Mouse (Mus musculus) olfactory bulb, adult 2 months (tissue): ENCODE results near the gene Kif17. TPM values are rescaled to one million over a fixed set of nuclear protein-coding genes. Genes with fewer than 3 reads are reported as not detected.
"Not testable (repeated sequence)": the region's sequence is repeated elsewhere in the genome, so short reads cannot be mapped to it uniquely, and the experiment has no call there.

Source experiments
- H3K27ac ChIP-seq: fragments of 200-500 bp; 2 replicates; pipeline ENCODE4 v1.5.1; 2012; ENCODE audit warnings: low read depth, low read length; ENCODE audit not compliant: insufficient read depth
- H3K4me1 ChIP-seq: fragments of 200-500 bp; 2 replicates; pipeline ENCODE4 v1.6.1; 2012; ENCODE audit warnings: low read length; ENCODE audit not compliant: control insufficient read depth, insufficient read depth
- H3K4me3 ChIP-seq: fragments of 200-500 bp; 2 replicates; pipeline ENCODE4 v1.5.1; 2012; ENCODE audit warnings: mild to moderate bottlenecking, low read depth, low read length, moderate library complexity; ENCODE audit not compliant: insufficient read depth
- CTCF ChIP-seq: fragments of 200-500 bp; IDR thresholded peaks from 2 replicates; pipeline ENCODE4 v1.5.1; 2012; ENCODE audit warnings: low read depth, mild to moderate bottlenecking, low read length, moderate library complexity; ENCODE audit not compliant: insufficient read depth
- POLR2A ChIP-seq: fragments of 200-500 bp; IDR thresholded peaks from 2 replicates; pipeline ENCODE4 v1.6.1; 2012; ENCODE audit warnings: mild to moderate bottlenecking, low read depth, low read length, moderate library complexity; ENCODE audit not compliant: insufficient read depth
- WGBS: fragments of 180-500 bp; shearing (Covaris S2); methylation state at CpG from one replicate; pipeline ENCODE4 v1.1.7; 2018; 5-methylcytosine and 5-hydroxymethylcytosine counted together
- polyA plus RNA-seq: library from polyadenylated mRNA; stranded (reverse); fragments of >200 nt; gene quantifications from 2 replicates; pipeline ENCODE4 v1.2.4, GENCODE M21; 2012; ENCODE audit warnings: low replicate concordance; ENCODE audit not compliant: missing spikeins, insufficient read depth, insufficient read length

The Kif17 gene
- polyA plus RNA-seq, 1 experiment, result not detected

DNA sequence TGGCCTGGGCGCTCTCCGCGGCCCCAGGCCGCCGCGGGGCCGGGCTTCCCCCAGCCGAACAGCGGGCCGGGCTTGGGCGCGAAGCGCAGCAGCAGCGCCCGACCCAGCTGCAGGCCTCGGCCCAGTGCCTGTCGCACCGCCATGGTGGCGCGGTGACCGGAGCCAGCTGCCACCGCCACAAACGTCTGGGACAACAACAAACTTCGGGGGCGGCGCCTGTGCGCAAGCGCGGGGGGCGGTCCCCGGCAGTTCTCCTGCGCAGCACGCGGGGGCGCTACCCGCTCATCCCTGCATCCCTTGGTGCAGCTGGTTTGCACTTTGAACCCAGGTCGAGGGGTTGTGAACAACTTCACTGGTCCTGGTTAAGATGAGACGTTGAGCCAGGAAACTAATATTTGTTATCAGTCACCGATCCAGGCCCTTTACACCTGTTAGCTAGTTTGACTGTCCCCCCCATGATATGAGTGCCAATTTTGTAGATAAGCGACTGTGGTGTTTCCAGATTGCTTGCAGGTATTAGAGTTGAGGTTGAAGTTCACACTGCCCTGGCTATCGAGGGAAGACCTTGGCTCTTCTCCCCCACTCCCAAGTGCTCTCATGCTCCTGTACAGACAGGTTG lies 76.0 kb downstream of the Kif17 start, which contains the start of gene Pink1:
Pink1 (minus strand) TSS at position 231 of the 619 bp plus-strand sequence.
- peak; percentile 89 for TF ChIP-seq CTCF
- TF ChIP-seq POLR2A, result peak; percentile 32
- peaks cover 17% of the 10 kb centered on the region for H3K4me1 ChIP-seq
- WGBS, result 3% methylated on average over 41 of the region's 41 CpGs
- H3K27ac ChIP-seq, result peak within 1 kb of the TSS; percentile 94
- peak within 1 kb of the TSS; percentile 97 for H3K4me3 ChIP-seq

DNA sequence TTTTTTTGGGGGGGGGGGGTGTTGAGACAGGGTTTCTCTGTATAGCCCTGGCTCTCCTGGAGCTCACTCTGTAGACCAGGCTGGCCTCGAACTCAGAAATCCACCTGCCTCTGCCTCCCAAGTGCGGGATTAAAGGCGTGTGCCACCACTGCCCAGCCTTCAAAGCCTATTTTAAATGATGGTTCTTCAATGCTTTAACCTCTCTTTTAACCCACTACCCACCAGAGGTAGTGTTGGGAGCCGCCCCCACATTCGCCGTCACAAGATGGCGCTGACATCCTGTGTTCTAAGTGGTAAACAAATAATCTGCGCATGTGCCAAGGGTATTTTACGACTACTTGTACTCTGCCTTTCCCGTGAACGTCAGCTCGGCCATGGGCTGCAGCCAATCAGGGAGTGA lies 76.9 kb downstream of the Kif17 start:
- H3K4me3 ChIP-seq, H3K27ac ChIP-seq: not testable (repeated sequence)
- 56% methylated on average over 9 of the region's 12 CpGs for WGBS
- H3K4me1 ChIP-seq, result peaks cover 12% of the 10 kb centered on the region

DNA sequence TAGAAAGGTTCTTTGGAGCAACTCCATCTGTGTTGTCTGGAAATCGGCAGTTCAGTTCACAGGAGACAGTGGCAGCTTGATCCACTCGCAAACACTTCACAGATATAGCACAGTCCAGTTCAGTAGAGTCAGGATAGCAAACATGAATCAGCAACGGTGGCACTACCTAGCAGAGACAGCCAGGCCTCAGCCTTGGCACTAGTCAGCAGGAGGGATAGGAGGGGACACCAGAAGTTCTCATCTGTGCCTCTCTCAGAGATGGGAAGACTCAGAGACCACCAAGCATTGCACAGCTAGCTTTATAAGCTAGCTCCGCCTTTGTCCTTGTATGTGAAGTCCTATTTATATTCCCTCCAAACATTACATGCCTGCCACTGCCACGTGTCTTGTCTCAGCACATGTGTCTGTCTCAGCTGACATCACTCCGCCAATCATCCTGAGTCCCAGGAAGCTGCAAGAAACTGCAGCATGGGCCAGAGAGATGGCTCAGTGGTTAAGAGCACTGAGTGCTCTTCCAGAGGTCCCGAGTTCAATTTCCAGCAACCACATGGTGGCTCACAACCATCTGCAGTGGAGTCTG lies 77.7 kb downstream of the Kif17 start:
- no peak for TF ChIP-seq CTCF
- TF ChIP-seq POLR2A, result no peak
- H3K4me3 ChIP-seq, result peak overlapping the region; percentile 26
- 67% methylated on average over 7 of the region's 7 CpGs for WGBS
- H3K4me1 ChIP-seq, result peaks cover 10% of the 10 kb centered on the region
- peak overlapping the region; percentile 38; the same call in 1 of the 2 replicates for H3K27ac ChIP-seq

DNA sequence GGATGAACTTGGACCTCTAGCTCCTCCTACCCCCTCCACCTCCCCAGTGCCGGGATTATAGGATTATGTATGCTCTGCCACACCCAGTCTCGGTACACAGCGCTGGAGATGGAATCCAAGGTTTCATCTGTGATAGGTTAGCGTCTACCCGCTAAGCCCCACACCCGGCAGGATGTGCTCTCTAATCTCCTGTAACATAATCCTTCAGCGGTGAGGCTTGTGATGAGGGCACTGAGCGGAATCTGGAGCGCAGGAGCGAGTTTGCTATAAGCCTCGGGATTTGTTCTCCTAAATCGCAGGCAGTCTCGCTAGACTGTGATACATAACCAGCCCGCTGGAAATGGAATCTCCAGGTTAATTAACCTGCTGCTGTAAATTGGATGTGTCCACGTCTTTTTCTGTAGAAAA lies 80.0 kb downstream of the Kif17 start:
- WGBS, result 29% methylated on average over 15 of the region's 15 CpGs
- no peak overlapping the region for H3K27ac ChIP-seq
- TF ChIP-seq POLR2A (no peak), CTCF (no peak)
- no peak overlapping the region for H3K4me3 ChIP-seq
- H3K4me1 ChIP-seq, result peaks cover 5% of the 10 kb centered on the region; the same call in 1 of the 2 replicates

DNA sequence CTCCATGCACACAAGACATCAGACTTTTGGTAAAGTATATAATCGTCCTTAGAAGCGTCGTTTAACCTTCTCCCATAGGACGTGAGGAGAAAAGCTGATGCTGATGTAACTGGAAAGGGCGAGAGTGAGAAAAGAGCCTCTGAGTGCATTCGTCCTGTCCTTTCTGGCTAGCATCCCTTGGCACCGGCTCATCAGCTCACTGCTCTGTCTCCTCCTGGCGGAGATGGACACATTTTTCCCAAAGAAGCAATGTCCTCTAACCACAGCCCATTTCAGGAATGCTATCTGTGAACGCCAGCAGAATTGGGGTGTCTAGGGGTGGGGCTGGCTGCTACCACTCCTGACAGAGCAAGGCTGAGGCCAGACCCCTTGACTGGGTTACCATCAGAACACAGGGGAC lies 81.4 kb downstream of the Kif17 start:
- TF ChIP-seq CTCF (no peak), POLR2A (no peak)
- H3K27ac ChIP-seq, result no peak overlapping the region
- H3K4me1 ChIP-seq, result no peaks in the 10 kb centered on the region
- 83% methylated on average over 9 of the region's 9 CpGs for WGBS
- H3K4me3 ChIP-seq, result no peak overlapping the region

DNA sequence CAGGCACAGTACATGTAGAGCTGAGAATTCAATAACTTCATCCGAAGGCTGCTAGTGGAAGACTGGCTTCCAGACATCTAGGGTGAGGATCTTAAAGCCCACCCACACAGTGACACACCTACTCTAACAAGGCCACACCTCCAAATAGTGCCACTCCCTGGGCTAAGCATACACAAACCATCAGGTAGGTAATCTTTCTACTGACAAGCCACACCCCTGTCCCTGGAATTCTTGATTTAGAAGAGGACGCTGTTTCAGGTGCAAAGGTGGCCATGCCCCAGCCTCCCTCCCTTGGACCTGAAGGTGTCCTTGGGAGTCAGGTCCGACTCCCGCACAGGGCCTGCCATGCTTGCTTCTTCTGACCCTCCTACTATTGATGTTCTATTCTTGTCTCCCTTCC lies 82.9 kb downstream of the Kif17 start:
- H3K4me1 ChIP-seq, result no peaks in the 10 kb centered on the region
- H3K4me3 ChIP-seq, result no peak overlapping the region
- no peak for TF ChIP-seq POLR2A
- TF ChIP-seq CTCF, result no peak
- WGBS, result 91% methylated on average over 4 of the region's 4 CpGs
- no peak overlapping the region for H3K27ac ChIP-seq

DNA sequence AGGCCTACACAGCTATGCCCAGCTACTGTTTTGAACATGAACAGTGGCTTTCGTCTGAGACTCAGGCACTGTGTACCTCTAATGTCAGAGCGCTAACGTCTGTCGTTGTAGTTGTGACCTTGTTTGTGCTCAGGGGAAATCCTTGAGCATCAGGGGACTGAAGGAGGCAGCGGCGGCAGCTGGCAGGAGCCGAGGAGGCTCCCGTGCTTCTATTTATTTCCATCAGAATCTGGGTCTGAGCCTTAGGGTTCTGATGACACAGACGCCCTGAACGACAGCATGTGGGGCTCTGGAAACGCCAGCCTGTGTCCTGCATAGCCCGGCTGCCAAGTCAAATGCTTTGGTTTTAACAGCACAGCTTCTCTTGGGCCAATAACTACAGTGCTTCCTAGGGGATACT lies 84.8 kb downstream of the Kif17 start:
- TF ChIP-seq CTCF (no peak), POLR2A (no peak)
- Histone ChIP-seq H3K4me3 (no peak overlapping the region), H3K4me1 (no peaks in the 10 kb centered on the region), H3K27ac (no peak overlapping the region)
- WGBS, result 68% methylated on average over 12 of the region's 12 CpGs

DNA sequence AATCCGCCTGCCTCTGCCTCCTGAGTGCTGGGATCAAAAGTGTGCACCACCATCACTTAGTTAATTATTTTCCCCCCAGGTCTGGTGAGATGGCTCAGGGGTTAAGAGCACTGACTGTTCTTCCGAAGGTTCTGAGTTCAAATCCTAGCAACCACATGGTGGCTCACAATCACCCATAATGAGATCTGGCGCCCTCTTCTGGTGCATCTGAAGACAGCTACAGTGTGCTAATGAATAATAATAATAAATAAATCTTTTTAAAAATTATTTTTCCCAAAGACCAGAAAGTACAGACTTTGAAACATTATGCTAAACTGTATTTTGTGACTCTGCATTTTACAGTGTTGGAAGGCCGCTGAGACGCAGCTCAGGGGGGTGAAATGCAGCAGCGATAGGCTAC lies 85.4 kb downstream of the Kif17 start:
- WGBS, result 86% methylated on average over 6 of the region's 6 CpGs
- H3K4me3 ChIP-seq, result no peak overlapping the region
- no peak overlapping the region for H3K27ac ChIP-seq
- H3K4me1 ChIP-seq, result no peaks in the 10 kb centered on the region
- TF ChIP-seq CTCF, result no peak
- TF ChIP-seq POLR2A, result no peak

DNA sequence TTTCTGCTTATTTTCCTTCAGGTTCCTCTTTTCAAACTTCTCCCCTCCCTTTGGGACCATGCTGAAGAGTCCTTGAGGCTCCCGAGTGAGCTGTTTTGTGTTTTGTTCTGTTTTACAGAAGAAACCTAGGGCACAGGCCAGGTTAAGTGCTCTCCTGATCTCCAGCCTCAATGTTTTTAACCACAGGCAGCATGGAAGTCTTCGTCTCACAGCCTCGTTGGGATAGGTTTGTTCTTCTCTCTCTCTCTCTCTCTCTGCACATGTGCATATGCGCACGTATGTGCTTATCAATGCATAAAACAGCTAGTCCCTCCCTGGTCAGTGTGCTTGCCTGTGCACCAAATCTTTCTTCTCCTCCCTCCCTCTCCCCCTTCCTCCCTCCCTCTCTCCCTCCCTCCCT lies 86.6 kb downstream of the Kif17 start:
- no peaks in the 10 kb centered on the region for H3K4me1 ChIP-seq
- no peak overlapping the region for H3K27ac ChIP-seq
- TF ChIP-seq CTCF (no peak), POLR2A (no peak)
- no peak overlapping the region for H3K4me3 ChIP-seq
- WGBS, result 77% methylated on average over 5 of the region's 5 CpGs
